Mouse (Mus musculus): ENCODE results near the gene Cdadc1. TPM values are rescaled to one million over a fixed set of nuclear protein-coding genes. Genes with fewer than 3 reads are reported as not detected.

Gene Cdadc1
- 32.5 and 33.1 TPM in 2 replicates for polyA plus RNA-seq (2015; fragmentation: Nextera tagmentation; extraction: Ambion mirVana)

DNA sequence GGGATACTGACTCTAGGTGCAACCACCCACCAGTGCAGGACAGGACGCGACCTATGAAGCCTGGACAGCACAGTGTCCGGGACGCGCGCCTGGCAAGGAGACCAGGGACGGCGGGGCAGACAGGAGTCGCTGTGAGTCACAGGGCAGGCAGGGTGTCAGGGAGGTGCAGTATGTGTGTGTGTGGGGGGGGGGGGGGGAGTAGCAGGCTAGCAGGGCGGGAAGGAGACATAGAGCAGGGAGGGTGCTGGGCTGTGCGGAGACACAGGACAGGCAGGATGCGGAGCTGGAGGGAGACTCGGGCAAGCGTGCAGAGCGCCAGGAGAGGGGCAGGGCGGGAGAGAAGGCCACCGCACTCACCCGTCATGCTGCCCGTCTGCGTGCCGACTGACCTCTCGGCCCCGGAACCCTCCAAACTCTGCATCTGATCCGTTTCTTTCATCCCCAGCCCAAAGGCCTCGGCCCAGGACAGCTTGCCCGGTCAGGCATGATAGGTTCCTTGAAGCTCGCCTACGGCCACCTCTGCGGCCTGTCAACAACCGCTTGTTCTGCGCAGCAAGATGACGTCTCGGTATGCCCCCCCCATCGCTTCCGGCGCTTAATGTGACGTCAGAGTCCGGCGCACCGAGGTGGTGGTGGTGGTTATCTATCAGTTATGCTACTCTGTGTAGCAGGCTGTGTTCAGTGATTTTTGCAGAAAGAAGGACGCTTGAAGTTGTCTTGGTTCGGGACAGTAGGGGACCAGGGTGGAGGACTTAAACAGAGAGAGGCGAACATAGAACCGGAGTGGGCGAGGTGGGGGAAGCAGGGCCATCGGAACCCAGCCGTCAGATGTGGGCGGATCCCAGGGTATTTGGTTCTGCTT lies at the start of gene Cdadc1:
Gene Cdadc1, minus strand, starts transcription at position 562 of the 862 bp plus-strand sequence.
- Histone ChIP-seq H3K9me3 (replicated peaks) (no peaks in the 10 kb centered on the region), H3K36me3 (peaks cover 5% of the 10 kb centered on the region; the same call in 1 of the 2 replicates), H3K27me3 (no peaks in the 10 kb centered on the region), H3K4me2 (replicated peaks) (peak within 1 kb of the TSS; percentile 82), H3K4me3 (replicated peaks) (peak within 1 kb of the TSS; percentile 95), H3K27ac (replicated peaks) (peak within 1 kb of the TSS; percentile 25), H3K4me1 (peaks cover 12% of the 10 kb centered on the region), H3K9ac (peak within 1 kb of the TSS; percentile 84)
- peak; percentile 85 for ATAC-seq (ENCODE audit: insufficient number of reproducible peaks, low FRiP score, low TSS enrichment, low read depth)
- 0% methylated on average over 48 of the region's 48 CpGs for WGBS

DNA sequence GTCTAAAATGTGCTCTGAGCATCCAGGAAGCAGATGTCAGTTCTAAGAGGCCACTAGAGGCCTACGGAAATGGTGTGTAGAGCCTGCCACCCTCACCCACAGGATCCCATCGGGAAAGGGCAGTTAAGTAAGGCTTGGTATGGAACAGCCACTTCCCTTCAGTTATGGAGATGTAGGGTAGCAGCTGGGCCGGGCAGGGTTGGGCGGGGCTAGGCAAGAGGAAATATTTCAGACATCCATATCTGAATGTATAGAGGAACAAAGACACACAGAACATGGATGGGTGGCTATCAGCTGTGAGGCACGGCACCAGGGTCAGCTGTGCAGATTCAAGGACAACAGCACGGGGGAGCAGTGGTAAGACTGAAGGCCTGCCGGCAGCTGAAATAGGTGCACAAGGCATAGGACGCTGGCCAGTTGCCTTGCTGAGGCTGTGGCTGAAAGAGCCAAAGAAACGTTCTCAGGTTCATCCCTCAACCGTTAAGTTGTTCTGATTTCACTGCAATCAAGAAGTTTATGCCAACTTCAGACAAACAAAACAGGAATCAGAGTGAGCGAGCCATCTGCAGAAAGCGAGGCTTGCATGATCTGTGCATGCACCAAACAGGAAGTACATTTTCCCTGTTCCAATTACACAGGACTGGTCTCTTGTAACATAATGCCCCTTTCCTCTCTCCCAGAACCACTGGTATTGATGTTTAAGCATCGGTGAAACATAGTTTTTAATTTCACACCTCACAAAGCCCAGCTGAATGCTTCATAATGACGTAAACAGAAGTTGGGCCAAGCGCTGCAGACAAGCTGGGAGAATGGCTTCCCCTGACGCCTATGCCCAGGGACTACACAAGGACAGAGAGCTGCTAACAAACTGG lies 49.3 kb upstream of the Cdadc1 start:
- Histone ChIP-seq H3K4me3 (replicated peaks) (no peak overlapping the region), H3K27ac (replicated peaks) (no peak overlapping the region), H3K9ac (no peak overlapping the region), H3K9me3 (replicated peaks) (no peaks in the 10 kb centered on the region), H3K4me2 (replicated peaks) (no peak overlapping the region), H3K36me3 (no peaks in the 10 kb centered on the region), H3K4me1 (peaks cover 16% of the 10 kb centered on the region; the same call in 1 of the 2 replicates), H3K27me3 (no peaks in the 10 kb centered on the region)
- 55% methylated on average over 16 of the region's 16 CpGs for WGBS
- 0 out of 2 replicates have a peak, but pooled peaks have one; percentile 23 for ATAC-seq (ENCODE audit: insufficient number of reproducible peaks, low FRiP score, low TSS enrichment, low read depth)

DNA sequence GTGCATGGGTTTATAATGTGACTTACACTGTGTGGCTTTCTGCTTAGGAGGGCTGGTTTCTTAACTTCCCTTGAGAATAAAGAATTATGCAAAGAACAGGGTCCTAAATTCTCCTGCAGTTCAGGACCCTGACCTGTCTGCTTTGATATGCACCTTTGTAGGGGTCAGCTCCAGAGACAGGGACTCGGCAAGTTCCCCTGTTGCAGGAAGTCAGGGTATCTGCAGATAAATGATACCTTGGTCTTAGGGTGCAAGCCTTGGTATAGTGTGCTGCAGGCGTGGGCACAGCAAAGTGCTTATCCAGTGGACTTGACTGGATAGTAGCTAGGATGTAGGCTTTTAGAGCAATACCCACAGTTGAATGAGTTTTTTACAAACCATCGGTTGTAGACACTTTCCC lies 47.1 kb upstream of the Cdadc1 start:
- H3K9ac ChIP-seq = no peak overlapping the region
- H3K9me3 ChIP-seq (replicated peaks) = no peaks in the 10 kb centered on the region
- 81% methylated on average over 3 of the region's 3 CpGs for WGBS
- ATAC-seq (ENCODE audit: insufficient number of reproducible peaks, low FRiP score, low TSS enrichment, low read depth) = no peak
- H3K36me3 ChIP-seq = no peaks in the 10 kb centered on the region
- H3K4me3 ChIP-seq (replicated peaks) = no peak overlapping the region
- no peaks in the 10 kb centered on the region for H3K27me3 ChIP-seq
- peaks cover 17% of the 10 kb centered on the region; the same call in 1 of the 2 replicates for H3K4me1 ChIP-seq
- H3K27ac ChIP-seq (replicated peaks) = no peak overlapping the region
- no peak overlapping the region for H3K4me2 ChIP-seq (replicated peaks)

DNA sequence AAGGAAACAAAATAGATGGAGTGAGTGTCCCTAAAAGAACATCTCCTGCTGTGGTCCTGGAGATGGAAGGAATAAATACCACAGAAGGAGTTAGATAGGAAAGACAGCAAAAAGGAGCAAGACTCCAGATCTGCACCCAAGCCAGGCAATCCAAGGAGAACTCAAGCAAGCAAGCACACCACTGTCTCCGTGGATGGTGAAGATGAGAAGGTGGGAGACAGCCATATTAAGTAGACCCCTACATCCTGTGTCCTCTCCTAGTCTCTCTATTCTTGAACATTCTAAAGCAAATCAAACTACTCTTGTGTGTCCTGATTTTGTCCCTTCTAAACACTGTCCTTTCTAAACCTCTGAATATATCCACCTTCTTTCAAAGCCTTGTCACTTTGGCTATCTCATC lies 46.4 kb upstream of the Cdadc1 start:
- Histone ChIP-seq H3K4me1 (peaks cover 19% of the 10 kb centered on the region), H3K4me2 (replicated peaks) (no peak overlapping the region), H3K4me3 (replicated peaks) (no peak overlapping the region), H3K27ac (replicated peaks) (no peak overlapping the region), H3K9me3 (replicated peaks) (no peaks in the 10 kb centered on the region), H3K36me3 (no peaks in the 10 kb centered on the region), H3K27me3 (no peaks in the 10 kb centered on the region), H3K9ac (no peak overlapping the region)
- no peak for ATAC-seq (ENCODE audit: insufficient number of reproducible peaks, low FRiP score, low TSS enrichment, low read depth)
- WGBS = 92% methylated on average over 1 of the region's 1 CpGs

DNA sequence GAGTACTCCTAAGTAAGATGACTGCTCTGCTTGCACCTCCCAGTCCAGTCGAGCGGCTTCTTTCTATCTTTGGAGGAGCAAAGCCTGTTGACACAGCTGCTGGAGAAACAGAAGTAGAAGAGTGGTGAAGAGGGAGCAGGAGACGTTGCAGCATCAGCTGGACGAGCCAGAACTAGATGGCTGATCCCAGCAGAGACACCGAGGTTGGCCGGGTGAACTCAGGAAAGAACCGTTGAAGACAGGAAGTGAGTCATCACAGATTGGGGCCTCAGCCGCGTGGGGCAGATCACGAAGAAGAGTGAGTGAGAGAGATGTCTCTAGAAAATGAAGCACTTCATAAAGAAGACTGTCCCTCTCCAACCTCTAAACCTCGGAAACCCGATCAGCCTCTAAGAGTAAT lies 45.8 kb upstream of the Cdadc1 start:
- no peak overlapping the region for H3K27ac ChIP-seq (replicated peaks)
- H3K4me1 ChIP-seq = peaks cover 16% of the 10 kb centered on the region
- ATAC-seq (ENCODE audit: insufficient number of reproducible peaks, low FRiP score, low TSS enrichment, low read depth) = no peak; the same call in 1 of the 2 replicates
- H3K36me3 ChIP-seq = no peaks in the 10 kb centered on the region
- H3K9me3 ChIP-seq (replicated peaks) = no peaks in the 10 kb centered on the region
- no peaks in the 10 kb centered on the region for H3K27me3 ChIP-seq
- WGBS = 44% methylated on average over 12 of the region's 12 CpGs
- no peak overlapping the region for H3K4me2 ChIP-seq (replicated peaks)
- H3K4me3 ChIP-seq (replicated peaks) = no peak overlapping the region
- no peak overlapping the region for H3K9ac ChIP-seq

DNA sequence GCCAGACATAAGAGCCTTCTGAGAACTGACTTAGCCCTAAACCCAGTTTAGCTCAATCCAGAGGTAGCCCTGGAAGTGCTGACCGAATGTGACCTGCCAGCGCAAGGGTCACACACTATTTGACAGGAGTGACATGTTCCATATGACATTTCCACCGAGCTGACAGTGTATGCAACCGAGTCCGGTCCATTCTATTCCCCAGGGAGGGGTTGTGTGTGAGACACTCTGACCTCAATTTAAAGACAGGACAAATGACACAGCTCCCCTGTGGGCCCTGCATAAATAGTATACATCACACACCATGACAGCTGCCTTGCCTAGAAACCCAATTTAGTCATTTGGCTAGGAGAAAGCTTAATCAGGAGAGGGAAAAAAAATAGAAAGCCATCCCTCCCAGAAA lies 44.1 kb upstream of the Cdadc1 start:
- WGBS = 30% methylated on average over 5 of the region's 5 CpGs
- Histone ChIP-seq H3K27me3 (no peaks in the 10 kb centered on the region), H3K4me2 (replicated peaks) (no peak overlapping the region), H3K36me3 (no peaks in the 10 kb centered on the region), H3K4me1 (peaks cover 9% of the 10 kb centered on the region; the same call in 1 of the 2 replicates), H3K9me3 (replicated peaks) (no peaks in the 10 kb centered on the region), H3K9ac (no peak overlapping the region), H3K27ac (replicated peaks) (no peak overlapping the region), H3K4me3 (replicated peaks) (no peak overlapping the region)
- ATAC-seq (ENCODE audit: insufficient number of reproducible peaks, low FRiP score, low TSS enrichment, low read depth) = no peak

DNA sequence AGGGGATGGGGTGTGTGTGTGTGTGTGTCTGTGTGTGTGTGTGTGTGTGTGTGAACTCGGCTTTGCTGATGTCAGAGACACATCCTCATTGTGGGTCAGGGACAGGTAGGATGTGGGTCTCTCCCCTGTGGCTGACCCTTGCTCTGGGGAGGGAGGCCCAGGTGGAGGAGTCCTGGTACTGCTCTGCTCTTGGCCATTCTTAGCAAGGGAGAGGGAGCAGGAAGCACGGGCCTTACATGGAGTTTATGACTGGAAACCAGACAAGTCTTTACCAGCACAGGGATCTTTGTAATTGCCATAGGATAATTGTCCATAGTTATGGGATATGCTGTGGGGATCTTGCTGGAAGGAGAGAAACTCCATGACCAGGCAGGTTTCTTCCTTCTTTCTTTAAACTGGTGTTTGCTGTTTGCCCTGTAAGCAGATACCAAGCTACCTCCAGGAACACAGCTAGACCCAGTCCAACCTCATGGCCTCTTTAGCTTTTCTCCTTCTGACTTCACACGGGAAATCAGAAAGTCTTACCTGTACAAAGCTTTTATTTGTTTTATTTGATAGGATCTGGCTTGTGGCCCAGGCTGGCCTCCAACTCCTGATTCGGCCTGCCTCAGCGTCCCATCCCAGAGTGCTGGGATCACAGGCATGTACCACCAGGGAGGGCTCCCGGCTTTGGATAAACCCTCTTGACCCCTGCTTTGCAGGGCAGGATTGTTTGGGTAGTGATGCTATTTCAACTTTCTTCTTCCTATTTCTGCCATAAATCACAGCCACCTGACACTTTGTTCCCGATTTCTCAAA lies 41.3 kb upstream of the Cdadc1 start:
- Histone ChIP-seq H3K36me3 (no peaks in the 10 kb centered on the region), H3K4me3 (replicated peaks) (no peak overlapping the region), H3K9me3 (replicated peaks) (no peaks in the 10 kb centered on the region), H3K27ac (replicated peaks) (no peak overlapping the region), H3K4me1 (peaks cover 7% of the 10 kb centered on the region; the same call in 1 of the 2 replicates), H3K27me3 (no peaks in the 10 kb centered on the region), H3K4me2 (replicated peaks) (no peak overlapping the region), H3K9ac (no peak overlapping the region)
- ATAC-seq (ENCODE audit: insufficient number of reproducible peaks, low FRiP score, low TSS enrichment, low read depth) = no peak
- WGBS = 45% methylated on average over 7 of the region's 7 CpGs

DNA sequence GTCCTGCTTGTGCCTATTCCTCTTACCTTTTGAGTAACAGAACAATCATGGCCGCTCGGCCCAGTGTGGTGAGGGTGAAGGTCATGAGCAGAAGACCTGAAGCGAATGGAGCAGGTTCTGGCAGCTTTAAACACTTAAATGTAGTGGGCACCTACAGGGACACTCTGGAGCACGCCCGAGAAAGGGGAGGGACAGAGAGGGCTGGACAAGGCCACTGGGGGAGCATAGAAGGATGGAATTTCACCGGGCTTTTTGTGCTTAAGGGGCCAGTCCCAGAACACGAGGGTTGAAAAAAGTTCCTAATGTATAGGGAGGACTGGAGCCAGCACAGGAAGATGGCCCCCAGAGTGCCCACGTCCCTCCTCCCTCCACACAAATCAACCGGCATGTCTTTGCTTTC lies 36.2 kb upstream of the Cdadc1 start:
- no peak for ATAC-seq (ENCODE audit: insufficient number of reproducible peaks, low FRiP score, low TSS enrichment, low read depth)
- H3K27me3 ChIP-seq = no peaks in the 10 kb centered on the region; the same call in 1 of the 2 replicates
- H3K4me3 ChIP-seq (replicated peaks) = no peak overlapping the region
- no peak overlapping the region for H3K9ac ChIP-seq
- 76% methylated on average over 9 of the region's 9 CpGs for WGBS
- H3K27ac ChIP-seq (replicated peaks) = no peak overlapping the region
- no peaks in the 10 kb centered on the region for H3K36me3 ChIP-seq
- H3K4me1 ChIP-seq = no peaks in the 10 kb centered on the region
- H3K4me2 ChIP-seq (replicated peaks) = no peak overlapping the region
- H3K9me3 ChIP-seq (replicated peaks) = no peaks in the 10 kb centered on the region

DNA sequence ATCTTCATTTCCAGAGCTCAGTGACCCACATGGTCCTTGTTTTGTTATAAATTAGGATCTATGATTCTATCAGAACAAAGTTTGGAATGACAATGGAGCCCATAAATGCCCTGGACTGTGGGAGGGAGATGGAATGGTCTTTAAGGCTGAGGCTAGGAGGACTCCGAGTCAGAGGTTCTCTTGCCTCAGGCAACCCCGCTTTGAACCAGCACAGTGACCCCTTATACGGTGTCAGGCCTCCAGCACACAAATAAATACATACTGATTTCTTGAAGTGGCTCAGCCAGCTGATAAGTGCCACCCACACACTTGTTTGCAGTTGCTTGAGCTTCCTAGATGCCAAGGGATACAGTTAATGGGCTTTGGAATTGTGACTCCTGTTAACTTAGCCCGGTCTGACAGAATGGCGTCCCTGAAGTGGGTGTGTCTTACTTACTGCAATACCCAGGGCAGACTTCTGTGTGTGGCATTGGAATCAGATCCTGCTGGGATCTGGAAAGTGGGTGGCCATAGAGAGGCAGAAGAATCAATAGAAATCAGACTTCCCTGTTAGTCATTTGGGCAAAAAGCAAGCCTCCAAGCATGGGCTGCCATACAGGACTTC lies 35.6 kb upstream of the Cdadc1 start:
- Histone ChIP-seq H3K4me2 (replicated peaks) (no peak overlapping the region), H3K9ac (no peak overlapping the region), H3K36me3 (no peaks in the 10 kb centered on the region), H3K4me1 (no peaks in the 10 kb centered on the region), H3K4me3 (replicated peaks) (no peak overlapping the region), H3K9me3 (replicated peaks) (no peaks in the 10 kb centered on the region), H3K27ac (replicated peaks) (no peak overlapping the region), H3K27me3 (no peaks in the 10 kb centered on the region; the same call in 1 of the 2 replicates)
- WGBS = 61% methylated on average over 5 of the region's 5 CpGs
- ATAC-seq (ENCODE audit: insufficient number of reproducible peaks, low FRiP score, low TSS enrichment, low read depth) = no peak

DNA sequence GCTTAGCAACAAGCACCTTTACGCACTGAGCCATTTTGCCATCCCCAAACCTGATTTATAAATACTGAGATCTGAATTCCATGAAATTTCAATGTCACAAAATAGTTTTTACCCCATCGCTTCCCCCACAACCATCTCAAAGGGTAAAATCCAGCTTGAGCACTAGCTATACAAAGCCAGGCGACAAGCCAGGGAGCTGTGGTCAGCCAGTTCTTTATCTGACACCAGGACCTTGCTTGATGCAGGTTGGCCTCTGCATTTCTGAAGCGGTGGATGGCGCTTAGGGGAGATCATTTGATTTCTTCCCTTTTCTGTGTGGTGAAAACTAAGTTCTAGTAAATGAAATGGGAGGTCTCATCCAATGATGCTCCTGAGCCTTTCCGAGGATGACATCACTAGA lies 34.3 kb upstream of the Cdadc1 start:
- H3K27ac ChIP-seq (replicated peaks) = no peak overlapping the region
- no peaks in the 10 kb centered on the region for H3K36me3 ChIP-seq
- no peak overlapping the region for H3K9ac ChIP-seq
- H3K4me3 ChIP-seq (replicated peaks) = no peak overlapping the region
- H3K27me3 ChIP-seq = peaks cover 6% of the 10 kb centered on the region; the same call in 1 of the 2 replicates
- H3K9me3 ChIP-seq (replicated peaks) = no peaks in the 10 kb centered on the region
- no peak overlapping the region for H3K4me2 ChIP-seq (replicated peaks)
- 90% methylated on average over 6 of the region's 6 CpGs for WGBS
- peaks cover 12% of the 10 kb centered on the region for H3K4me1 ChIP-seq
- ATAC-seq (ENCODE audit: insufficient number of reproducible peaks, low FRiP score, low TSS enrichment, low read depth) = no peak
